Comparison of ENCODE assay signal across 10 mouse cellular contexts in the genomic region with DNA sequence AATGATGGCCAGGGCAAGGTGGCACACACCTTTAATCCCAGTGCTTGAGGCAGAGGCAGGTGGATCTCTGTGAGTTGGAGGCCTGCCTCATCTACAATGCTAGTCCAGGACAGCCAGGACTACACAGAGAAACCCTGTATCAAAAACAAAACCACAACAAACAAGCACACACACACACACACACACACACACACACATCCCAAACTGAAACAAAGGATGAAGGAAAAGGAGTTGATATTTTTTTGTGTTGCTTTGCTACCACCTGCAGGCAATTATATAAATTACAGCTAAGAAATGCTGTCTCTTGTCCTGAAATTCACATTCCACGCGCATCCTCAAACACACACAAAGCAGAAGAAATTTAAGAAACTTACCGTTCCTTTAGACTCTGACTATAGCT. TPM values are rescaled to one million over a fixed set of nuclear protein-coding genes. Genes with fewer than 3 reads are reported as not detected.
DNase-seq lines count a peak whose midpoint lies in the region; ATAC-seq and TF ChIP-seq lines count a peak whose summit lies in the region.
"Had no signal": no experiment of that assay in that cellular context is flagged by ENCODE, and none has a peak within 500 bp of the region (broad histone marks: within the 10 kb centered on the region; RNA-seq: fewer than 3 reads in every experiment).

No protein-coding gene starts in this region.

- H3K4me2 ChIP-seq in heart, postnatal 0 days (ENCODE audit: low read depth, low read length) = no peak overlapping the region
- H3K4me2 ChIP-seq: hindbrain, embryonic 15.5 days had no signal

- no peaks in the 10 kb centered on the region for H3K9me3 ChIP-seq in heart, postnatal 0 days (replicated peaks; ENCODE audit: control insufficient read depth, low read length)
- H3K9me3 ChIP-seq: hindbrain, embryonic 15.5 days had no signal

- 80% methylated on average over 3 of the region's 3 CpGs for WGBS in heart, postnatal 0 days

- TF ChIP-seq CTCF in heart, postnatal 0 days (IDR thresholded peaks at IDR 0.05; ENCODE audit: low read depth) = peak; percentile 25

- H3K27ac ChIP-seq in heart, postnatal 0 days (ENCODE audit: low read depth) = no peak overlapping the region
- H3K27ac ChIP-seq: hindbrain, embryonic 15.5 days had no signal

- TF ChIP-seq EP300 in heart, postnatal 0 days (IDR thresholded peaks at IDR 0.05; ENCODE audit: low read depth) = no peak

- no peaks in the 10 kb centered on the region for H3K27me3 ChIP-seq in heart, postnatal 0 days (ENCODE audit: control insufficient read depth, insufficient read depth, low read length)
- H3K27me3 ChIP-seq: hindbrain, embryonic 15.5 days had no signal

- ATAC-seq in heart, postnatal 0 days (ENCODE audit: insufficient read depth, low read depth) = no peak
- peak; percentile 44 for ATAC-seq in megakaryocyte progenitor cell, adult 5-6 weeks (replicated peaks; ENCODE audit: poor library complexity)

- no peak overlapping the region for H3K9ac ChIP-seq in heart, postnatal 0 days (replicated peaks; ENCODE audit: low read depth, low read length)
- H3K9ac ChIP-seq: hindbrain, embryonic 15.5 days had no signal

- no peak overlapping the region for H3K4me3 ChIP-seq in heart, postnatal 0 days (ENCODE audit: low read depth, low read length)
- H3K4me3 ChIP-seq: hindbrain, embryonic 15.5 days had no signal

- no peak for DNase-seq in heart, postnatal 0 days (ENCODE audit: low spot score)
- DNase-seq in heart, adult 11 months = no peak
- DNase-seq in lung, postnatal 10 days = peak; percentile 1
- no peak for DNase-seq in lung, adult 18-20 months
- DNase-seq in Muller cell, postnatal 12 days (ENCODE audit: inconsistent ontology term) = peak; percentile 7
- no peak for DNase-seq in layer of hippocampus, postnatal 36 days
- DNase-seq: cerebellum, postnatal 36 days; gastrocnemius, postnatal 14 days had no signal

- H3K4me1 ChIP-seq in heart, postnatal 0 days (ENCODE audit: control insufficient read depth, insufficient read depth) = no peaks in the 10 kb centered on the region
- H3K4me1 ChIP-seq: hindbrain, embryonic 15.5 days had no signal

- H3K36me3 ChIP-seq in heart, postnatal 0 days (replicated peaks; ENCODE audit: control insufficient read depth, insufficient read depth, low read length) = peaks cover 4% of the 10 kb centered on the region; the same call in 1 of the 2 replicates
- H3K36me3 ChIP-seq: hindbrain, embryonic 15.5 days had no signal

RNA-seq across cellular contexts. Expression of a gene that starts 41.9 kb away (rescaled TPM):
- total RNA-seq in heart, postnatal 0 days (2014; rRNA removed; ENCODE audit: low replicate concordance) = 13.7 and 20.7 TPM in 2 replicates
- 26.9 and 27.6 TPM in 2 replicates for polyA plus RNA-seq in heart, postnatal 0 days (2015; fragmentation: Nextera tagmentation; extraction: Ambion mirVana)
- 50.8 and 52.7 TPM in 2 replicates for total RNA-seq in megakaryocyte progenitor cell, adult 5-6 weeks (2015)
- total RNA-seq in megakaryocyte progenitor cell, adult 5-6 weeks (2017) = 56.9 and 58.4 TPM in 2 replicates
- 10 to 100 TPM; 18.8 to 21.2 TPM for total RNA-seq in layer of hippocampus, postnatal 36 days (2021)

Comparison
In these comparisons a context has a peak if more than half of its experiments do, and no peak if none do; other contexts are left out.
1. DNase-seq: peak in lung, postnatal 10 days (single experiment) and Muller cell, postnatal 12 days (single experiment); none in heart, postnatal 0 days (single experiment), heart, adult 11 months (single experiment), lung, adult 18-20 months (0 of 2) and layer of hippocampus, postnatal 36 days (0 of 2).